Mouse (Mus musculus) urinary bladder, postnatal 4 days (tissue): Measurements from ENCODE around the gene Fbxl12.

Source experiments
- DNase-seq, 2 experiments: peaks; one replicate each; pipeline ENCODE4 v3.0.0; 2021 to 2022; ENCODE audit warnings: low spot score in 2 of 2

Fbxl12 gene

DNA sequence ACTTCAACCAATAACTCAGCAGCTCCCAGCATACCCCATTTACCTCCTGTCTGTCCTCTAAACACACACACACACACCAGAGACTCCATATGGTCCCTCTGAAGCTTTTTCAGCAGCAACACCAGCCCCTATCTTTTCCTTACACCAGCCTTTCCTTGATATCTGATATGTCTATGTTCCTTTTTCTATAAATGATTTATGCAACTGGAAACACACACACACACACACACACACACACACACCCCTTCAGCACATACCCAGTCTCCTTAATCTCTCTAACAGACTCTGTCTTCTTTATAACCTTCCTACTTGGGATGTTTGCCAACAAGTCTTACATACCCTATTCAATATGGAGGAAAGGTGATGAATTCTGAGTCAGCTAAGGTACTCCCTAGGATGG, 73.5 kb downstream of the Fbxl12 start:
- no peak for DNase-seq
